Mouse (Mus musculus) stomach, embryonic 16.5 days (tissue): ENCODE data around the gene Popdc2. TPM values are rescaled to one million over a fixed set of nuclear protein-coding genes. Genes with fewer than 3 reads are reported as not detected.
A peak's percentile ranks its signal among the peaks of the same experiment; 100 is the strongest.
"Not testable (repeated sequence)": the region's sequence is repeated elsewhere in the genome, so short reads cannot be mapped to it uniquely, and the experiment has no call there.

Source experiments
- ATAC-seq: fragments of 200-750 bp; cut with Nextera tagmentation; 2 replicates; pipeline ENCODE4 v1.8.0; 2017; ENCODE audit warnings: moderate number of reproducible peaks, moderate TSS enrichment; ENCODE audit not compliant: insufficient read depth, low FRiP score
- H3K27ac ChIP-seq: fragments of 300-500 bp; sonication (generic); 2 replicates; pipeline ENCODE4 v1.5.1; 2014; ENCODE audit warnings: low read length
- H3K27me3 ChIP-seq: fragments of 300-500 bp; sonication (generic); 2 replicates; pipeline ENCODE4 v1.6.1; 2014; ENCODE audit warnings: low read length, control low read depth, mixed read lengths; ENCODE audit not compliant: control insufficient read depth, insufficient read depth
- H3K36me3 ChIP-seq: fragments of 300-500 bp; sonication (generic); 2 replicates; pipeline ENCODE4 v1.6.1; 2014; ENCODE audit warnings: low read length; ENCODE audit not compliant: control insufficient read depth, insufficient read depth
- H3K4me1 ChIP-seq: fragments of 300-500 bp; sonication (generic); 2 replicates; pipeline ENCODE4 v1.6.1; 2014; ENCODE audit warnings: low read length, control low read depth, mixed read lengths; ENCODE audit not compliant: control insufficient read depth, insufficient read depth
- H3K4me2 ChIP-seq: fragments of 300-500 bp; sonication (generic); 2 replicates; pipeline ENCODE4 v1.6.1; 2014; ENCODE audit warnings: low read depth, low read length, mixed read lengths
- H3K4me3 ChIP-seq: fragments of 300-500 bp; sonication (generic); replicated peaks from 2 replicates; pipeline ENCODE4 v1.5.1; 2014; ENCODE audit warnings: mild to moderate bottlenecking, low read length
- H3K9ac ChIP-seq: fragments of 300-500 bp; sonication (generic); 2 replicates; pipeline ENCODE4 v1.6.1; 2014; ENCODE audit warnings: low read length
- H3K9me3 ChIP-seq: fragments of 300-500 bp; sonication (generic); replicated peaks from 2 replicates; pipeline ENCODE4 v1.6.1; 2016; ENCODE audit warnings: low read length, control low read depth; ENCODE audit not compliant: control insufficient read depth
- WGBS: fragments of 180-500 bp; shearing (Covaris S2); extraction: QIAGEN DNeasy Blood & Tissue Kit; methylation state at CpG from one replicate; pipeline ENCODE4 v1.1.7; 2014; 5-methylcytosine and 5-hydroxymethylcytosine counted together
- polyA plus RNA-seq: library from polyadenylated mRNA; unstranded; fragments of >200 nt; fragmentation: Nextera tagmentation; extraction: Ambion mirVana; gene quantifications from 2 replicates; pipeline ENCODE4 v1.2.1, GENCODE M21; 2015

The Popdc2 gene
- 12.3 and 16.2 TPM in 2 replicates for polyA plus RNA-seq

DNA sequence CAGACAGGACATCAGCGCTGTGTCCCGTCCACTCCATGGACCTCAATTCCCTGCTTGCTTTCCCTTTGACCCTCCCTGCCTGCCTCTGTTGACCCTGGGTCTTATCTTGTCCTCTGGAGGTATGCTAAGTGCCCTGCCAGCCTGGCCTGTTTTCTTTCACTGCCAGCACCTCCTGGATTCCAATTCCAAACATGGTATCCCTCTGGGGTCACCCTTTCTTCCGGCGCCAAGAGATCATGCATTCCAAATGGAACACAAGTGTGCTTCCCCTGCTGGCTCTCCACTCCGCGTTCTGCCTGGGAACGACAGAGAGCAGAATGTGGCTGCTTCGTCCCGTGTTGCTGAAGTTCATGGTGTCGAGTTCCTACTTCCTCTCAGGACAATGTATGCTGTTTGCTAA is at the start of gene Popdc2:
Gene Popdc2 (plus strand): TSS at position 277 of the 400 bp plus-strand sequence.
- Histone ChIP-seq H3K27me3 (no peaks in the 10 kb centered on the region), H3K9ac (peak within 1 kb of the TSS; percentile 47), H3K27ac (peak within 1 kb of the TSS; percentile 52), H3K36me3 (no peaks in the 10 kb centered on the region), H3K4me2 (peak within 1 kb of the TSS; percentile 30), H3K4me1 (peaks cover 7% of the 10 kb centered on the region; the same call in 1 of the 2 replicates), H3K9me3 (no peaks in the 10 kb centered on the region), H3K4me3 (peak within 1 kb of the TSS; percentile 31)
- ATAC-seq = peak; percentile 56; the same call in 1 of the 2 replicates
- 13% methylated on average over 10 of the region's 10 CpGs for WGBS

DNA sequence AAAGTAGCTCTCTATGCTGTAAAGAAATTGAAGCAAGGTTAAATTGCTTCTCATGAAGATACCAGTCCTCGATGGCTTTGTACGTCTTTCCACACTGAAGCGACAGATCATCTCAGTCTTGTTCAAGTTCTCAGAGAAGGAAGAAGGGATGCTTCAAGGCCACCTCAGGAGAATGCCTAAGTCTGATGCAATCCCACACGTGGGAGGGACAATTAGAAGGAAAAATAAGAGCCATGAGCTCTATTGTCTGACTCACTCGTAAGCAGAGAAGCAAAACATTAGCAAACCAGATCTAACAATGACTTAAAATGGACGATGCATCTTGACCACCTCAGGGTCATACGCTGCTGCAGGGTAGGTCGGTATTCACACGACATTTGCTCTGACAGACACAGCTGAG is 43.5 kb upstream of the Popdc2 start:
- H3K4me1 ChIP-seq = no peaks in the 10 kb centered on the region
- no peaks in the 10 kb centered on the region for H3K27me3 ChIP-seq
- no peak overlapping the region for H3K4me2 ChIP-seq
- H3K27ac ChIP-seq = no peak overlapping the region
- no peak overlapping the region for H3K9ac ChIP-seq
- 71% methylated on average over 9 of the region's 9 CpGs for WGBS
- H3K9me3 ChIP-seq = no peaks in the 10 kb centered on the region
- no peak overlapping the region for H3K4me3 ChIP-seq
- no peaks in the 10 kb centered on the region for H3K36me3 ChIP-seq
- no peak for ATAC-seq

DNA sequence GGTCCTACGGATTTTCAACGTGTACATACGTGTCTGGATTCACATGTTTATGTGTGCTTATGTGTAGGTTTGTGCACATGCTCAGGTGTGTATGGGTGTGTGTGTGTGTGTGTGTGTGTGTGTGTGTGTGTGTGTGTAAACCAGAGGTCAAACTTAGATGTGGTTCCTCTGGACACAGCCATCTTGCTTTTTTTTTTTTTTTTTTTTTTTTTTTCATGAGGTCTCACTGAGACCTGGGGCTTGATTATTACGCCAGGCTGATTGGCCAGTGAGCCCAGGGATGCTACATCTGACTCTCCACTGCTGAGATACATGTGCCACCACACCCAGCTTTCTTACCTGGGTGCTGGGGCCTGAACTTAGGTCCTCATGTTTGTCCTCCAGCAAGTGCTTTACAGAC is 42.9 kb upstream of the Popdc2 start:
- no peaks in the 10 kb centered on the region for H3K9me3 ChIP-seq
- H3K4me2 ChIP-seq = no peak overlapping the region
- no peak overlapping the region for H3K27ac ChIP-seq
- H3K27me3 ChIP-seq = no peaks in the 10 kb centered on the region
- H3K4me3 ChIP-seq = no peak overlapping the region
- WGBS = 84% methylated on average over 4 of the region's 4 CpGs
- H3K9ac ChIP-seq = no peak overlapping the region
- H3K36me3 ChIP-seq = no peaks in the 10 kb centered on the region
- no peaks in the 10 kb centered on the region for H3K4me1 ChIP-seq
- no peak for ATAC-seq

DNA sequence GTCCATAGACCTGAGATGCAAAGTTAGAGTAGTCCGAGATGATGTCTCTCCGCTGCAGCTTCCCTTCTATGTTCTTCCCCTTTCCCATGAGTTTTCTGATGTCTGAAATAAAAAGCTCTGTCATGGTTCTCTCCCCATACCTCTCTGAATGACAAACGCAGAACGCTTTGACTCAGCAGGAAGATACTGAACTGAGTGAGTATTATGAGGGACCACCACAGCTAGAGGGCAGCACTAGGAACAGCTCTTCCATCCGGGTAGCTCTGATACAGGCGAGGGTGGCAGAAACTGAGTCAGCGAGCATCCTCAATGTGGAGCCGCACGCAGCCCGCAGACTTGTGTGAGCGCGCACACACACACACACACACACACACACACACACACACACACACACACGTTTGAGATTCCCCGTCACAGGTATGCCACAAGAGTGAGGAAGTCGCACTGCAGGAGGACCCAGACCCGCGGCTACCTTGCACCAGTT is 40.5 kb upstream of the Popdc2 start:
- Histone ChIP-seq H3K4me2 (0 out of 2 replicates have a peak overlapping the region, but pooled peaks have one; percentile 10), H3K9me3 (no peaks in the 10 kb centered on the region), H3K9ac (no peak overlapping the region), H3K4me3 (no peak overlapping the region), H3K27ac (no peak overlapping the region), H3K27me3 (no peaks in the 10 kb centered on the region), H3K4me1 (no peaks in the 10 kb centered on the region), H3K36me3 (no peaks in the 10 kb centered on the region)
- 28% methylated on average over 17 of the region's 17 CpGs for WGBS
- no peak for ATAC-seq

DNA sequence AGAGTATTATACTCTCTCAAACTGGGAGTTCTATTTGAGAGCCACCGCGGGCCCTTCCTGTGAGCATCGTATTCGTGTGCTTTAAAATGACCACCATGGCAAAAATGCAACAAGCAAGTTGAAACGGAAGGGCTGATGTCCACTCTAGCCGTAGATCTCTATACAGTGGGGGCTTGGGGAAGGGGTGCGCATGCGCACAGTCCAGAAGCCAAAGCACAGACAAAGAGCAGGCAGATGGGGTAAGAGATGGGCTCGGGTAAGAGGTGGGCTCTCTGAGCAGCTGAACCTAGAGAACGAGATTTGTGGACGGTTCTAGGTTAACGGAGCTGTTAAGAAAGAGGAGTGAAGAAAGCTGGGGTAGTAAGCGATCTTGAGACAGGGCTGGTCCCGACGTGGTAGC is 37.7 kb upstream of the Popdc2 start:
- no peaks in the 10 kb centered on the region for H3K27me3 ChIP-seq
- 88% methylated on average over 15 of the region's 15 CpGs for WGBS
- ATAC-seq = no peak
- H3K4me2 ChIP-seq = no peak overlapping the region
- no peaks in the 10 kb centered on the region for H3K36me3 ChIP-seq
- no peaks in the 10 kb centered on the region; the same call in 1 of the 2 replicates for H3K9me3 ChIP-seq
- no peak overlapping the region for H3K9ac ChIP-seq
- no peaks in the 10 kb centered on the region for H3K4me1 ChIP-seq
- no peak overlapping the region for H3K4me3 ChIP-seq
- H3K27ac ChIP-seq = no peak overlapping the region

DNA sequence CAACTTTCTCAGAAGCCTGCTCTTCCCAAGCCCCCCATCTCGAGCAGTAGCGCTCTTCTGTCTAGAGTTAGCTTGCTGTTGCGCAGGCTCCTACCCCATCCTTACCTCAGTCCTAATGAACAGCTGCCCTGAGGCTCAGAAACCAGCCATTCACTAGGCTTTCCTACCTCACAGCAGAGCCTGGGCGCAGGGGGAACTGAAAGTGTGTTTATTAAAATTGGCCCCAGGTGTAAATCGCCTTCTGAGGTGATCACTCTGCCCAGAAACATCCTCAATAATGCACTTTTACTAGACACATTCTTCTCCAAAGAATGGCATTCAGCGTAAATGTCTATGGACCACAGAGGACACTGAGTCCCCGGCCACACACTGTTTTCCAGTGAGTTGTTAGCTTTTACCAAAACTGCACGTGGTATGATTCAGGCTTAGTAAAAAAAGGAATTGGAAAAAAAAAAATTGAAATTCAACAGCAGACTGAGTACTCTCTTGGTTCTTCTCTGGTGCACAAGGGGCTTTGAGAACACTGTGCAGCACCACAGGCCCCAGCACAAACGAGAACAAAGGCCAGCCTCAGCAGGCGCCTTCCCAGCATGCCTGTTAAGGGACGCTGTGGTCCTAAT is 35.1 kb upstream of the Popdc2 start:
- 88% methylated on average over 11 of the region's 11 CpGs for WGBS
- Histone ChIP-seq H3K4me3 (no peak overlapping the region), H3K4me1 (no peaks in the 10 kb centered on the region)

DNA sequence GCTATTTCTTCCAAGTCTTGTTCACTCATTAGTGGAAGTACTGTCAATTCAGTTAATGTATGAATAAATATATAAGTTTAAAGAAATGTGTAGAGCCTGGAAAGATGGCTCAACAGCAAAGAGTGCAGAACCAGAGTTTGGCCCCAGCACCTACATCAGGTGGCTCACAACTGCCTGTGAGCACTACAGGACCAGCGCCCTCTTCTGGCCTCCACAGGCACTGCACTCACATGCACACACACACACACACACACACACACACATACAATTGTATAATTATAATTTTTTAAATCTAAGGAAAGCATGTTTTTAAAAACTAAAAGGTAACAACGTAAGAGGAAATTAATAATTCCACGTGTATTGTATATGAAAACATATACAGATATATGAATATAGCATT is 32.7 kb upstream of the Popdc2 start:
- H3K27me3 ChIP-seq = no peaks in the 10 kb centered on the region
- no peaks in the 10 kb centered on the region; the same call in 1 of the 2 replicates for H3K9me3 ChIP-seq
- H3K9ac ChIP-seq = no peak overlapping the region
- ATAC-seq = no peak
- no peaks in the 10 kb centered on the region for H3K4me1 ChIP-seq
- H3K36me3 ChIP-seq = no peaks in the 10 kb centered on the region
- 84% methylated on average over 3 of the region's 3 CpGs for WGBS
- H3K4me3 ChIP-seq = no peak overlapping the region
- H3K4me2 ChIP-seq = no peak overlapping the region
- no peak overlapping the region for H3K27ac ChIP-seq

More for the DNA sequence above, 35.1 kb upstream of the Popdc2 start:
- H3K27me3 ChIP-seq = no peaks in the 10 kb centered on the region
- H3K9ac ChIP-seq = no peak overlapping the region
- no peaks in the 10 kb centered on the region for H3K36me3 ChIP-seq
- no peak overlapping the region for H3K27ac ChIP-seq
- ATAC-seq = no peak
- H3K4me2 ChIP-seq = no peak overlapping the region
- H3K9me3 ChIP-seq = no peaks in the 10 kb centered on the region; the same call in 1 of the 2 replicates

DNA sequence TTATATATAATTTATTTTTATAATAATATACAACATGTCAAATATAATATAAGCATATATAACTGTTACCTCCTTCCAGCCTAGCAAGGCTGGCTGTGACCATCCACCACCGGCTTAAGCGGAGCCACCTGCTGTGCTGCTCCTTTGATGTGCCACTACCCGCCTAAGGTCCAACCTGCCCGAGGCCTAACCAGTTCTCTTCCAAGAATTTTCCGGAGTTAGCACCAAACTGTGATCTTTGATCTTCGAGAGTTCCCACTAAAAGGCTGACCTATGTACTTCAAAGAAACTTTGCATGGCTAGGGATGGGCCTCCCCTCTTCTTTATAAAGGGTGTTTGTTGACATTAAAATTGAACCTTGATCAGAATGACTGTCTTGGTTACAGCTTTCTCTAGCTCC is 27.6 kb upstream of the Popdc2 start:
- no peak overlapping the region for H3K4me2 ChIP-seq
- no peak overlapping the region for H3K27ac ChIP-seq
- H3K36me3 ChIP-seq = no peaks in the 10 kb centered on the region
- H3K9me3 ChIP-seq = no peaks in the 10 kb centered on the region; the same call in 1 of the 2 replicates
- no peak for ATAC-seq
- H3K27me3 ChIP-seq = no peaks in the 10 kb centered on the region
- H3K4me3 ChIP-seq = no peak overlapping the region
- 36% methylated on average over 6 of the region's 6 CpGs for WGBS
- no peak overlapping the region for H3K9ac ChIP-seq
- no peaks in the 10 kb centered on the region for H3K4me1 ChIP-seq

DNA sequence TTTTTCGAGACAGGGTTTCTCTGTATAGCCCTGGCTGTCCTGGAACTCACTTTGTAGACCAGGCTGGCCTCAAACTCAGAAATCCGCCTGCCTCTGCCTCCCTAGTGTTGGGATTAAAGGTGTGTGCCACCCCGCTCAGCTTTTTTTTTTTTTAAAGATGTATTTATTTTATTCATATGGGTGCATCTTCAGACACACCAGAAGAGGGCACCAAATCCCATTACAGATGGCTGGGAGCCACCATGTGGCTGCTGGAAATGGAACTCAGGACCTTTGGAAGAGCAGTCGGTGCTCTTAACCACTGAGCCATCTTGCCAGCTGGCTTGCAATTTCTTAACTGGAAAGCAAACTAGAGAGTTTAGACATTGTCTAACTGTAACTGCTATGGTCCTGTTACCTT is 23.9 kb upstream of the Popdc2 start:
- H3K27me3 ChIP-seq, H3K27ac ChIP-seq, ATAC-seq, H3K36me3 ChIP-seq, H3K9ac ChIP-seq, H3K4me2 ChIP-seq, H3K4me3 ChIP-seq, H3K9me3 ChIP-seq, H3K4me1 ChIP-seq: not testable (repeated sequence)
- WGBS = 82% methylated on average over 4 of the region's 4 CpGs
